Mouse (Mus musculus): ENCODE data around the gene Ttc39b.

The Ttc39b gene

DNA sequence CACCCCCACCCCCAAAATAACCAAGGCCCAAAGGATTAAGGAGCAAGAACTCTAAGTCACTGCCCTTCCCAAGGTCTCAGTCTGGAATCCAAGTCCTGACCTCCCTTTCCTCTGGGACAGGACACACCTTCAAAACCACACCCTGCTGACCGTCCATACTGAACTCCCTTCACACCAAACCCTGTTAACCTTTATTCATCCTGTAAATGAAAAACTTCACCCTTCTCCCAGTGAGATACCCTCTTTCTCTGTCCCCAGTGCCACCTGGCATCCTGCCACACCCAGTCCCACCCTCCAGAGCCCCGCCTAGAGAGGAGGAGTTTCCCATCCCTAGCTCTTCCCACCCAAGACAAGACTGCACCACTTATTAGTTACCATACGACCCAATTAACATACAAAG, 7.3 kb downstream of the Ttc39b start:
- DNase-seq: no peak

DNA sequence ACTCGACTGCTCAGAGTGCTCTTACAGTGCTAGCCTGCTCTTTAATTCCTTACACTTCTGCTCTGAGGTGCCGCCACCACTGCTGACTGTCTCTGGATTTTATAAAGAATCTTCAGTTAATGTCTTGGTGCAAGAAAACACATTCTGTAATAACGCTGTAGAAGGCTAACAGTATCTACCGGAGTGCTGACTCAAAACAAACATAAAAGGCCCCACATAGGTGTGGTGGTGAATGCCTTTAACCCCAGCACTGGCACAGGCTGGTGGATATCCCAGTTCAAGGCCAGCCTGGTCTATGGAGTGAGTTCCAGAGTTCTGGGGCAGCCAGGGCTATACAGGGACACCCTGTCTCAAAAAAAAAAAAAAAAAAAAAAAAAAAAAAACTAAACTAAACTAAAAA, 8.1 kb downstream of the Ttc39b start:
- DNase-seq: no peak

DNA sequence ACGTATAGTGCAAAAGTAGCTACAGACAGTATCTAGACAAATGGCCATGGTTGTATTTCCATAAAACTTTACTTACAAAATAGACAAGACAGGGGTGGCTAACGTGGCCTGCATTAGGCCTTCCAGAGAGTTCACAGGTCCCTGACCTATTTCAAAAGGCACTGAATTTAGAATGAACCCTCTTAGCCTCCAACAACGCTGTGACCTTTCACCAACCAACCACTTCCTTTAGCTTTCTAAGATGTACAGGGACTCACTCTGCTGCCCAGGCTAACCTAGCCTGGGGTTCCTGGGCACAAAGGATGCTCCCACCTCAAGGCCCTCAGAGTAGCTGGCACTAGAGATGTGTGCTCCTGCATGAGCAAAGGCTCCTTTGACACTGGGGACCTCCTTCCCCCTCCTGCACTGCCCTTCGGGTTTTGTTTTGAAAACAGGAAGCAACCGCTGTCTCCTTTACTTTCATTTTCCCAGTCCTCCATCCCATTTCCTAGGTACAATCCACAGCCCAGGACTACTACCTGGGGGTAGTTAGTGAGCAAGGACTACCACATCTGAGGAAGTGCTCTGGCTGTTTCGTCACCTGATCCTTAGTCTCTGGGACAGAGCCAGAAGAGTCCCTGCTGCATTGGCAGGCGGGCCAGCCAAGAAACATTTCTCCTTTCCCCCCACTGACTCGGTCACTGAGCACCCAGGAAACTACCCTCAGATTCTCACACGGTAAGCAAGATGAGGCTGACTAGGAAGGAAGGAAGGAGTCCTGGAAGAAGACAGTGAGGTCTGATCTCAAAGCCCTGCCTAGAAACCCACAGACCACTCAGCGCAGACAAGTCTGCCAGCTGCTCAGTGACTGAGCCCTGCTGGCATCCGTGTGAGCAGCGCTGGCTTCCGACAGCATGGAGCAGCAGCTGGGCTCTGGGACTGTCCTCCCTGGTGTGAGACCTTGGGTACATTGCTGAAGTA, 8.9 kb downstream of the Ttc39b start:
- peak; percentile 38 for DNase-seq

DNA sequence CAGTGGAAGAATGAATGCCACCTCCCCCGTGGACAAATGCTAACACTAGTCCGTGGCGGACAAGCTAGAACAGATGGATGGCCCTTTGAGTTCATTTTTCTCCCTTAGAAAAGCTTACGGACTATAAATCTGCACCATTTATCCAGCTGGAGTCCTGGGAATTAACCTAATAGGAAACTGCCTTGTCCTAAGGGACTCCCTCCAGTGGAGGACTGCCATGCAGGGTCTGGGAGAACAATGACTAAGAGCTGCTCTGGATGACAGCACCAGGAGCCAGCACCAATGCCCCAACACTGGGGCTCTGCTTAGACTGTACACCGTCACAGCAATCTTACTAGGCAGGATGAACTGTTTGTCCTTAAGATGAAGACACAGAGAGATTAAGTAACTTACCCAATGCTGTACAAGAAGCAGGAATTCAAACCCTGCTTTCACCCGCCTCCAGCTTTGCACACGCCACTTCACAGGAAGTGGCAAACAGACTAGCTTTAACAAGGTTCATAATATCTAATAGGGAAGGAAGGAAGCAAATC, 9.7 kb downstream of the Ttc39b start:
- DNase-seq: no peak

DNA sequence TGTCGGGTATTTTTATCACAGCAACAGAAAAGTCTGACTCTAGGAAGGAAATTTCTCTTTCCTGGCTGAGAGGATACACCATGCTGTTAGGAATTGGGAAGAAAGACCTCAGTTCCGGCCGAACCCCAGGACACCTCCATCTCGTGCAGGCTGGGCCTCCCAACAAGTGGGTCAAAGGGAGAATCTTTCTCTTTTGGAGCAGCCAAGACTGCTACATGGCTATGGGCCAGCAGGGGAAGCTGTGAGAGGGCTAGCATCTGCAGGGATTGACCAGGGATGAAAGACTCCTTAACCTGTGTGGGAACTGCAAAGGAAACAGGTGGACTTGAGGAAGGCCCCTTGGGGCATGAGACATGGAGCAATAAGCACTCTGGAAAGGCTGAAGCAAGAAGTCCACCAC, 11.7 kb downstream of the Ttc39b start:
- no peak for DNase-seq

DNA sequence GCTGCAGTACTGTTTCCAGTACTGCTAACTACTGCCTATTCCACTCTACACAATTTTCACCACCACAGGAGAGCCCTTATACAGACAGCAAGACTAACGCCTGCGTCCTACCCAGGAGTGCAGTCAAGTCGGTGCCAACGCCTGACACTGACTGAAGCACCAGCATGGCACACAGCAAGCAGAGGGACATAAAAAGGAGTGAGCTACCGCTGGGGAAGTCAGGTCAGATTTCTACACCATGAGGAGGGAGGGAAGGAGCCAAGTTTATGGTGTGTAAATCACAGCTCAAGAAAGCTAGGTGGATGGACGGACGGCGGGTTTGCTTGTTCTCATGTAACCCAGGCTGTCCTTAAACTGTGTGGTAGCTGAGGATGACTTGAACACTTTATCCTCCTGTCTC, 12.6 kb downstream of the Ttc39b start:
- DNase-seq: no peak

DNA sequence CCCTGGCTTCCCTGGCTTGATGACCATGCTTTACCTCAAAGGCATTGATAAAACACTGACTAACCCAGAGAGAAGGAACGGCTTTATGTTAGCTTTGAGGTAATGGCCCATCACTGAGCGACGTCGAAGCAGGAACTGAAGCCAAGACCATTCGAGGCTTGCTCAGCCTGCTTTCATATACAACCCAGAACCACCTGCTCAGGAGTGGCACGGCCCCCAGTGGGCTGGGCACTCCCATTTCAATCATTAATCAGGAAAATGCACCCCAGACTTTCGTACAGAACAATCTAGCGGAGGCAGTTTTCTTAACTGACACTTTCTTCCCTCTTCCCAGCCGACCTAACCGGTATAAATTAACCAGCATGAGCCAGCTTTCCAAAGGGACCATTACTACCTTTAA, 13.1 kb downstream of the Ttc39b start:
- DNase-seq: no peak

DNA sequence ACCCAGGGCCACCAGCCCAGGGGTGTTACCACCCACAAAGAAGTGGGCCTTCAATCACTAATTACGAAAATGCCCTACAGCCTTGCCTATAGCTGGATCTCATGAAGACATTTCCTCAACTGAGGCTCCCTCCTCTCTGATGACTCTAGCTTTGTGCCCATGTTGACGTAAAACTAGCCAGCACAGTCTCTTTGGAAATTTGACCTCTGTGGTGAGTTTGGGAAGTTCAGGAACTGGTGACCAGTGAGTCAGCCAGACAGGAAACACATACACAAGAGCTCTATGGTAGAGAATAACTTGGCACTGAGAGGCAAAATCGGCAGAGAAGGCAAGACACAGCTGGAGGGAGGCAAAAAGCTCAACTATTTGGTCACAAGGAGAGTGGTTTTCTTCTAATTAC, 15.1 kb downstream of the Ttc39b start:
- DNase-seq: peak; percentile 25

DNA sequence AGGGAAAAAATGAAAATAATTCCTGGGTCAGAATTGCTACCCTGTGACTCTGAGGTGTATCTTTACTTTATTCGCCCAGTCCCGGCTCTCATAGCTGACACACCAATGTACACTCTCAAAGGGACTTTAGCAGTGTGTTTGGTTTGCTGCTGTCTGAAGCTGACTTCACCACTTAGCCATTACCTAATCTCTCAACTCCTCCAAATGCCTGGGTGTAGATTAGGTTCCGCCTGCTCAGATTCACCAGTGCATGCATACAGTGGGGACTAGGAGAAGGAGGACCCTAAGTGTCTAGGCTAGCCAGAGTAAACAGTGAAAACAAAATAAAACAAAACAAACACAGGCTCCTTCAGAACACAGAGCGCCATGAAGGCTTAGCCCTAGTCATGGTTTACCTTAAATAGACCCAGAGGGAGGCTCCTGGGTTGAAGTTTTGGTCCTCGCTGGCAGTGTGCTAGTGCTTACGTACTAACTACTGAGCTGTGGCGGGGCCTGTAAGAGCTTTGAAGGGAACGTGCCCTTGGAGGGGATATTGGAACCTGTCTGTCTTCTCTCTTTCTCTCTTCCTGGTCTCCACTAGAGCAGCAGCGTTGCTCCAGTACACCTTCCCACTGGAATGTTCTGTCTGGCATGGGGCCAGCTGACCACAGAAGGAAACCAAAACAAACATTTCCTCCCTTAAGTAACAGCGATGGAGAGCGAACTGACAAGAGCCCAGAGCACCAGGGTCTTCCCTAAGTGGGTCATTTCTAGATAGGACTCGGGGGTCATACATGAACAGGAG, 16.2 kb downstream of the Ttc39b start:
- DNase-seq: peak; percentile 80

DNA sequence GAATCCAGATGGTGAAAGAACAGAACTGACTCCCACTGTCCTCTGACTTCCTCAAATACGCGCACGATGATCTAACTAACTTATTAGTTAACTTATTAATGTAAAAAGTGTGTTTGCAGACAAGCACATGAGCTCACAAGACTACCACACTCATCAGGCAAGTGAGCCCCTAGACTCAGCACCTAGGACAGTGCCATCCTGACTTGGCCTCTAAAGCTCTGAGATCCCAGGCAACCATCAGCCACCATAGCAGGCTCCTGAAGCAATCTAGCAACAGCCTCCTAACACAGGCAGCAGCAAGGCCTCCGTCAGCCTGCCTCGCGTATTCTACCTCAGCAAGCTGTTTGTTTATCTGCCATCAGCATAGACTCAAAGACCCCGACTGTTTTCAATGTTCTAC, 17.2 kb downstream of the Ttc39b start:
- DNase-seq: no peak

DNA sequence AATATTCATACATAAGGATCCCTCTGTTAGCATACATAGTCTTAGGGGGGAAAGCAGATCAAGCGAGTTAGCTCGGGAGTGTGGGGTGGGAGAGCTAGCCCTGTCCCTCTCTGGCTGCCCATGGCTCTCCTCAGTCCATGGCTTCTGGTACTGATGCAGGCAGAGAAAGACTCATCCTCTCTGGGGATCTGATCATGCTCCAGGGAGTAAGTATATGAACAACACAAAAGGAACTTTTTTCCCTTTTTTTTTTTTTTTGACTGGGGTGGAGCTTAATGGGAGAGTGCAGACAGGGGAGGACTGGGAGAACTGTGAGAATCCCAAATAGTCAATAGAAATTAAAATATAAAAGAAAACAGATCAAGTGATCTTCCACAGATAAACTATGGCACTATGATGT, 19.0 kb downstream of the Ttc39b start:
- no peak for DNase-seq

DNA sequence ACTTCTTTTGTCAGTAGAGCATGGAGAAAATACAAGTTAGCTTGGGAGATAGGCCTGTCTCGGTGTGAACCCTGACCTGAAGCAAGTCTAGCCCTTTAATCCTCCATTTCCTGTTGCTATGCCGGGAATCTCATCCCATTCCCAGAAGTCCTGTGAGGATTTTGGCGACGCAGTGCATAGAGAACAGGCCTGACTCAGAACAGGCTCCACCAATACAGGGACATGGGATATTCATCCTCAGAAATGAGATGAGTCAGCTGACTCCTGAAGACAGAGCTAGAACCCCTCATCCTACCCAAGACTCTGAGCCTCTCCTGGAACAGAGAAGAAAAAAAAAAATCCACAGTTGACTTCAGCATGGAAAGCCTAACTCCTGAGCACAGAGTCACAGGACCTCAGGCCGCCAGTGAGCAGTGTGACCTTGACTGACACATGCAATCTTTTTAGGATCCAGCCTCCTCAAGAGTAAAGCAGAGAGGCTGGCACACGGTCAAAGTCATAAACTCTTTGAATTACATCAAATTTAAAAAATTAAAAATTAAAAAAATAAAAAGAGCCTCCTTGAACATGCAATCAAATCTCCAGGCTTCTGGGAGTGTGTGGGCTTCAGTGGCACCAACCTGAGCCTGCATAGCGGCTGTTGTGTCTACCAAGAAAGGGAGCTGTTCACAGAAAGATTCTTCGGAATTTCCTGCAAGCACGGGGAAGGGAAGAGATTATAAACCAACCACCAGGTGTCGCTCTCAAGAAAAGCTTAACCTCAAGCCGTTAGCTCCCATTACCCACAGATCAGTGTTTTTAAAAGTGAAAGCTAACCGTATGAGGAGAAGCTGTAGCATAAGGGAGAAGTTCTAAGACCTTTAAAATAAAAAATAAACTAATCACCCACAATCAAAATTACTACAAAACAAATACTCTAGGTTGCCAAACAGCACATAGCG, 20.9 kb downstream of the Ttc39b start:
- peak; percentile 90 for DNase-seq

DNA sequence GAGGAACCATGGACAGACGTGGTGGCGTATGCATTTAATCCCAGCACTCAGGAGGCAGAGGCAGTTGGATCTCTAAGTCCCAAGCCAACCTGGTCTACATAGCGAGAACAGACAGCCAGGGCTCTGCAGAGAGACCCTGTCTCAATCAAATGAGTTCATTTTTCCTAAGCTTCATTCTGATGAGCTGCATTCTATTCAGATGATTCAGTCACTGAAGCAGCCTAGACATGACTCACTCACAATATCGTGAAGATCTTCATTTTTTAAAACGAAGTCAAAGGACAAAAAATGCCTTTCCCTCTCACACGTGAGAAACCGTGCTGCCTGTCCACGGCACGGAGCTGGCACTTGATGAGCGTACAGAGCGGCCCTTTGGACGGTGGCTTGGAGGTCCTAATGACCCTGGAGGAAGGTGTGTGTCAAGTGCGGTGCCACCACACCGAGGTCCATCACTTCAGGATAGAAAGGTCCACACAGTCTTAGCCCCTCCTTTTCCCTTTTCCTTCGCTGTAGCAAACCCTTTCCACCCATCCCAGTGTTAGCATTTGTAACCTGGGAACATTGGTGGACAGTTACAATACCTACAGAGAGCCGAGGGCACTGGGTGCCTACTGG, 21.8 kb downstream of the Ttc39b start:
- DNase-seq: no peak

DNA sequence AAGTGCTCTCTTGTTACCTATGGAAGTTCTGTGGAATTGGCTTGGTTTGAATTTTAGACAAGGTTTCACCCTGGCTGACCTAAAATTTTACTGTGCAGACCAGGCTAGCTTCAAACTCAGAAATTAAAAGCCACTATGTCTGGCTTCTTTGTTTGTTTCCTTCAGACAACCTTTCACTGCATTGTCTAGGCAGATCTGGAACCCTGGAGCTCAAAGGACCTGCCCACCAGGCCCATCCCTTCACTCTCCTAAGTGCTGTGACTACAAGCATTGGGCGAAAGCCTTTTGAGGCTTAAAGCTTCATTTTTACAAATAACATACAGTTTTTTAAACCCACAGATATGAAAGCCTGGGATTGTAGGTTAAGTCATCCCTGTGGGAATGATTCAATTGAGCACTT, 22.3 kb downstream of the Ttc39b start:
- no peak for DNase-seq

DNA sequence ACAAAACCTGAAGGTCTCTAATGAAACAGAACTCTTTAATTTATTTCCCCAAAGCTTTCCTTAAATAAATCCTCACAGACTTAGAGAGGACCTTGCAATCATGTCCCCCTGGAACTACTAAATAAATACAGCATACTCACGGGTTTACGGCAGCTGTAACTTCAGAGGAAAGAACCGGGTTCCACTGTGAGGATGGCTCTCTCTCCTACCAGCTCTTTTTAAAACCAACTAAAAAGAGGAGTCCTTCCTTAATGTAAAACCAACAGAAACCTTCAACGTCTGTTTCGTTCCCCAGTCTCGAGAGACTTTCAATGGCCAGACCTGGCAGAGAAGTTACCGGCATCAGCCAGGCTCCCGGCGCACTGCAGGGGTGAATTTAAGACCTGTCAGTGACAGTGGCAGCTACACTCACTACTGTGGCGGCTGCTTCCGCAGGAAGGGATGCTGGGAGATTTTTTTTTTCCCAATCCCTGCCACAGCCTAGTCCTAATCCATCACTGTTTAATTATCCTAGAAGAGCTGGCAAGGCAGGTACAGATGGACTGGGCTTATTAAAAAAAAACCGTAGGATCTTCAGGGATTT, 39.2 kb downstream of the Ttc39b start:
- peak; percentile 49 for DNase-seq

DNA sequence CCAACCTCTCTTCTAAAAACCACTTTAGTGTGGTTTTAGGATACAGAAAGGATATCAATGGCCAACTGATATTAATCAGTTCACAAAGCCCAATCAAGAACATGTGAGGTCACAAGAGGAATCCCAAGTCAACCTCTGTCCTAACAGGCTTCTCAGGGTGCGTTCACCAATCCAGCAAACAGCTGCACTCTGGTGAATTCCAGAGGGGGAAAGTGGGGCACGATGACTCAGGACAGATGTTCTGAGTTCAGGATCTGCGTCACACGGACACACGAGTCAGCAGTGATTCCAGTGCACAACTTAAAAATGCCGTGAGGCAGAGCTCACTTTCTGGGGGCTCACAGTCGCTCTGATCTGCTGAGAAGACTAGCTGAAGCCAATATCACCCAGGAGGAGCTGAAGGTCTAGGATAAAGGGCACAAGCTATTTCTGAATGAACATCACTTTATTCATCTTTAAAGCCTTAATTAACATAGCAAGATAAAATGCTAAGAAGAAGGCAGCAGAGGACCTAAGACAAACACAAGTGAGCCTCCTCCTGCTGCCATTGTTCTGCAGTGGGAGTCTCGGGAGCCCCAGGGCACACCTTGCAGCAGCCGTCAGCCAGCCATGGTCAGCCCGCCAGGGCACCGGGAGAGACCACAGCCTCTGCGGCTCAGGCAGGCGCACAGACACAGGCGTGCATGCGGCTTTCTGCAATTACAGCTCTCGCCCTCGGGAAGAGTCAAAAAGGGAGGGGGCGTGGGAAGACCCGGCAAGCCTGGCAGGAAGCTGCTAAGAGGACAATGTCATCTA, 39.9 kb downstream of the Ttc39b start:
- DNase-seq: peak; percentile 36

DNA sequence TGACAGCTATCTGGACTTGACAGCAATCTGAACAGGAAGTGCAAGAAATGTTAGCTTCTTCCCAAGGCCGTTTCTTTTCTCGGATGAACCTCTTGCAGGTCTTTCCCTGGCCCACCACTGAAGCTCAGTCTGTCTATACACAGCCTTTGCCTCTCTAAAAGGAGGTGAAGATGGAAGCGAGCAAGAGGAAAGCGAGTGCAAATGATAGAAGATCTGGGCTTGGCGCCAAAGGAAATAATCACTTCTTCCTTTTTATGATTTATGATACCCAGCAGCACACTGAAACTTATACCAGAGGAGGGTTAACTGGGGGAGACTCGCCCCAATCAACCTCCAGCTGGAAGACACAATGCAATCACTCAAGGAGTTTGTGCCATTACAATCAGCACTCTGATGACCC, 41.6 kb downstream of the Ttc39b start:
- no peak for DNase-seq

DNA sequence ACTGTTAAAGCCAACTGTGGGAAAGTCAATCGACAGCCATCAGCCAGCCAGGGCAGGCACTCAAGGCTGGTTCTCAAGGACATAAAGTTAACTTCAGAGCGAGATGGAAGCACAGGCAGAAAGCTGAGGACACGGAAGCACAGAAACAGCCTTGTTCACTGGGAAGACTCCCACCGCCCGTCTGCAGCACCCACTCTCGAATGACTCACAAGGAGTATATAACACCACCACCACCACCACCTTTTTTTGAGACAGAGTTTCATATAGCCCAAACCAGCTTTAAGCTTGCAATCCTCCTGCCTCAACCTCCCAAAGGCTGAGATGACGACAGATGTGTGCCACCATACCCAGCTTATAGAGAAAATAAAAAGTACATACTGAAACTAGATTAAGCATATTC, 44.8 kb downstream of the Ttc39b start:
- DNase-seq: no peak

DNA sequence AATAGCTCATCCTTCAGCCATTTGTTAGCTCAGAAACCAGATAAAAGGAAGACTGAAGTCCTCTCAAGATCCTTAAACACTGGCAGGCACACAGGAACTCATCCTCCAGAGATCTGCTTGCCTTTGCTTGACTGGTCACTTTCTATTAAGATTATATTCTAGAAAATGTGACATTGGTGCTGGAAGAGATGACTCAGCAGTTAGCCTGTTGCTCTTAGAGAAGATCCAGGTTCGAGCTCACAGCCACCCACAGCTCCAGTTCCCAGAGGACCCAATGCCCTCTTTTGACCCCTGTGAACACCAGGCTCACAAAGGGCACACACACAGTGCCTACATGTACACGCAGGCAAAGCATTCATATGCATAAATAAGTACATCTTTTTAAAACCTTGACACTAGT, 49.8 kb downstream of the Ttc39b start:
- DNase-seq: no peak

DNA sequence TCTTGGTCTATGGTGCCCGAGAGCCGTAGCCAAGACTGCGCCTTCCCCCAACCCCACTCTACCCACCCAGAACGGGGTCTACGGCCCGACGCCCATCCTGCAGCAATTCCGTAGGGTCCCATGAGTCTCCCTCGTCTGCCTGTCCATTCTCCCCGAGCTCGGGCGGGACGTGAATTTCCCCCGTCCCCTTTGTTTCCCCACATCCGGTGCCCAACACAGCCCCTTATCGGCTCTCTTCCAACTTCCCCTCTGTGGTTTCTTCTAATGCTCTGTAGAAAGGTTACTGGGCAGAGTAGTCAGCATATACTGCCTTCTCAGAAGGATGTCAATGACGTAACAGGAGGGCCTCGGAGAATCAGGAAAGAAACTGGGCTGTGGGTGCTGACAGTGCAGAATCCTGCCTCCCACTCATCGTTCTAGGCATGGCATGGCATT, 50.4 kb downstream of the Ttc39b start:
- DNase-seq: peak; percentile 12

Data from lung, postnatal 10 days (tissue).